Mouse (Mus musculus) bone marrow, adult 2 months (tissue): ENCODE measurements at regions not wholly inside any gene's neighbourhood (a gene's known extent, or its start where the extent isn't known, plus 50 kb on each side); places are given as distances from the start of the nearest gene placed in this dataset.

Experiments used
- CTCF ChIP-seq: fragments of 200-500 bp; IDR thresholded peaks from 2 replicates; pipeline ENCODE4 v1.5.1; 2011; ENCODE audit warnings: low read length, control low read depth; ENCODE audit not compliant: control insufficient read depth, insufficient read depth
- POLR2A ChIP-seq: fragments of 200-500 bp; IDR thresholded peaks from 2 replicates; pipeline ENCODE4 v1.6.1; 2011; ENCODE audit warnings: low read depth, mild to moderate bottlenecking, control low read depth, low read length, borderline replicate concordance; ENCODE audit not compliant: control insufficient read depth

DNA sequence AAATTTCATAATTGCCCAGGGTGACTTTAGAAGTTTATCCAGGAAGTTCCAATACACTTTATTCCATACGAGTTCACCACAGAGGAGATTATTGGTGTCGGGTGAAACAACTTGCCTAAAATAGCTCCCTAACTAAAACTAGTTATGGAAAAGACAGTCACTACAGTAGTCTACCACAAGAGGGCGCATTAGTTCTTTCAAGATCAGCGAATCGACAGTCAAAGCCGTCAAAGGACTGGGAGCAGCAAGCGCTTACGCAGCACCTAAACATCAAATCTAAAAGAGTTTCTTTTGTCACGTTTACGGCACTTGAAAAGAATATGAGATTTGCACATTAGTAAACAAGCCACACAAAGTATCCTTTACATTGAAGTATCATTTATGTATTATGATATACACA lies 75.3 kb upstream of the Btg3 start:
- TF ChIP-seq CTCF (peak; percentile 56), POLR2A (no peak)
